Mouse (Mus musculus) urinary bladder, adult 18-20 months (tissue): ENCODE data around the gene Acsbg1.

ENCODE experiments used
- DNase-seq, 2 experiments: peaks; one replicate each; pipeline ENCODE4 v3.0.0; 2022; ENCODE audit warnings: low spot score in 2 of 2, mixed read lengths in 2 of 2

Gene Acsbg1

DNA sequence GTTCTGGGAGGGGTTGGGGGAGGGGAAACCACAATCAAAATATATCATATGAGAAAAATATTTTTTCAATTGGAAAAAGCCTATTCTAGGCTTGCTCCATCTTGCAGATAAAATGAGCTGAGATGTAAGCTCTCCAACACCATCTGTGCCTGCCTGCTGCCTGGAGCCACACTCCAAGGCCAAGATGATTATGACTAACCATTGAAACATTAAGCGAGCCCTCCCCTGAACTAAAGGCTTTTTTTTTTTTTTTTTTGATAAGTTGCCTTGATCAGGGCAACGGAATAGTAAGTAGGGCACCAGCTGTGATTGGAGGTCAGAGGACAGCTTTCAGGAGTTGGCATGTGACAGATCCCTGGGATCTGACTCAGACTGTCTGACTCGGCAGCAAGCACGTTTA lies 6.8 kb upstream of the Acsbg1 start:
- no peak for DNase-seq

DNA sequence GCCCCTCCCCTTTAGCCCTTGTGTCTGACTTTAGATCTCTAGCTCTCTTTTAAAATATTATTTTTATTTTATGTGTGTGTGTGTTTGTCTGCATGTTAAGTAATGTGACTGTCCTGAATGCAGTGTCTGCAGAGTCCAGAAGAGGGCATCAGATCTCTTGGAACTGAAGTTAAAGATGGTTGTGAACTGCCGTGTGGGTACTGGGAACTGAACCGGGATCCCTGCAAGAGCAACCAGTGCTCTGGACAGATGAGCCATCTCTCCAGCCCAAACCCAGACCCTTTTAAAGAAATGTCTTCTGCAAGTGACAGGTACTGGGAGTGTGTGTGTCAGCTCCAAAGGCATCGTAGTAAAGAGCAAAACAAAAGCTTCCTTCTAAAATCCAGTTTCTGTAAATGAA lies 4.4 kb upstream of the Acsbg1 start:
- DNase-seq: no peak

DNA sequence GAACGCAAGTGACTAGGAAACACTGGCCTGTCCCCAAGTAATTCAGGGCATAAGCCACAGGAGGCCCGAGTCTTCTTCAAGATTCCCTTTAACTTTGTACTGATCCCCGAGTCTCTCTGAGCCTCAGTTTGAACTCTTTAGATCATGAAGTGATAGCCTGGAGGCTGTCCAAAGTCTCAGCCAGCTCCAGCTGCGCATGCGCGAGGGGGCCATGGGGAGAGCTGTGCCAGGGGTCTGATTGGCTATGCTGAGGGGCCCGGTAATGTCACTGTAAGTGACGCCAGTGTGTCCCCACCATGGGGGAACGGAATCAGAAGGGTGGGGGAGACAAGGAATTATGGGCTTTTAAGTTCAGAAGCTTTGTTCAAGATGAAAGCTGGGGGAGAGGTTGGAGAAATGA lies 2.7 kb upstream of the Acsbg1 start:
- DNase-seq: no peak

DNA sequence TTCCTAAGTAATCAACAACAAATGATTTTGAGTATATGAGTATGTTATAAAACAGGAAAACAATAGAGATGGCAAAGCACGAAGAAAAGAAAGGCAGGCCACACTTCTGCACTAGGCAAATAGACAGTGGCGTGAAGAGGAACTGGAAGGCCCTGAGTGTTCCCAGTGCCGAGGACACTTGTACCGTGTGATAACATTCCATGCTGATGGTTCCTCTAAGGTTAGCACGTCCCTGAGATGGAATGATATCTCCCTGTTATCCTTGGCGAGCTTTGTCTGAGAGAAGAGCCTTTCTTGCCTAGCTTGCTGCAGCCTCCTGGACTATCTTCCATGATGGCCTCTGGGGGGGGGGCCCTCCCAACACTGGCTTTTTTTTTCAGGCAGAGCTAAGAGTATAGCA lies 2.9 kb downstream of the Acsbg1 start:
- DNase-seq: no peak

DNA sequence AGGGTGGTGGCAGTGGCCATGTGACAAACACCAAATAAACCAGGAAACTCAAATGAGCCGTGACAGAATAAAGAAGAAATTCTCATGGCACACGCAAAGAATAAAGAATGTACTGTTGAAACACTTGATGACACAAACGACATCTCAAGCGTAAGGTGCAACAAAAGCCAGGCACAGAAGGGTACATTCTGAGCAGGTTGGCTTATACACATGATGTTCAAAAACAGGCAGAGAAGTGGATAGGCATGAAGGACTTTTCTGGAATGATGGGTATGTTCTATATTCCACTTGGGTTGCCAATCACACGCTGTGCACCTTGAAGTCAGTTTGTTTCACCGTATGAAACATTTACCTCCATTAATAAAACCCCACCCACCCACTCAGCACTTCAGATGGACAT lies 5.3 kb downstream of the Acsbg1 start:
- DNase-seq: no peak

DNA sequence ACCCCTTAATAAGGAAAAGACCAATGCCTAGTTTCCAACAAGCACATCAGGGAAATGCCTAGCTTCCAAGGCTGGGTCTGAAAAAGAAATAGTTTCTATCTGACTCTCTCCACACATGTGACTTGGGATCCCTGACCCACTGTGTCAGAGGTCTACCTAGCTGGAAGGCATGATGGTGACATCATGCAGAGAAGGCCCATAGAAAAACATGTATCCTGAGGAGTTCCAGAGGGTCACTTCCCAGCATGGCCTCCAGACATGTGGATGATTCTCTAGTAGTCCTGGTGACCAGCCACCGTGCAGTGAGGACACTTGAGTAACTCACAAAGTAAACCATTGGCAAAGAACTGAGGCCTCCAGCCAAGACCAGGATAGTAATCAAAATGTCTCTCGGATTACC lies 5.8 kb downstream of the Acsbg1 start:
- DNase-seq: no peak

DNA sequence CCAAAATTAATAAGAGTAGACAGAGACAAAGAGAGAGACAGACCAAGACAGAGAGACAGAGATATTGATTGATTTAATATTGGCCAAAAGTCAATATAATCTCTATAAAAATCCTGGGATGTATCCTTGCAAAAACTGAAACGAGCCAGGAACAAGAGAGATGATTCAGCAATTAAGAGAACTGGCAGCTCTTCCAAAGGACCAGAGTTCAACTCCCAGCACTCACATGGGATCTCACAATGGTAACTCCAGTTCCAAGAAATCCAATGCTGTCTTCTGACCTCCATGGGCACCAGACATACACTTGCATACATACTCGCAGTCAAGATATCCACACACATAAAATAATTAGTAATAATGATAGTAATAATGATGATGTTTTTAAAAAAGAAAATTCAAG lies 8.9 kb downstream of the Acsbg1 start:
- DNase-seq: no peak

DNA sequence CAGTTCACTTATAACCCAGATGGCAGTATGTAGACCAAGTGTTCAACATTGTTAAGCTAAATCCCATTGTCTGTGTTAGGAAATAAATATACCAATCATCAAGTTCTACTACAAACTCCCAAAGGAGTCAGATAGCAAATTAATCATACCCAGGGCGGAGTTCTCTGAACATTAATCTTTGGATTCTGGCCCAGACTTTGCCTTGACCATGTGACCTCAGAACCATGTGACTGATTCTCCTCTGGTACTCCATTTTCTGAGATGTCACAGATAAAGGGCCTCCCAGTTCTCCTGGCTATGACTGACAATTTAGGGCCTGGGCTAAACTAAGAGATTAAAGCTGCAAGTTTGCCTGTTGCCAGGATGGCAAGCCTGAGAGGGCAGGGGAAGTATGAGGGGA lies 12.3 kb downstream of the Acsbg1 start:
- DNase-seq: no peak

DNA sequence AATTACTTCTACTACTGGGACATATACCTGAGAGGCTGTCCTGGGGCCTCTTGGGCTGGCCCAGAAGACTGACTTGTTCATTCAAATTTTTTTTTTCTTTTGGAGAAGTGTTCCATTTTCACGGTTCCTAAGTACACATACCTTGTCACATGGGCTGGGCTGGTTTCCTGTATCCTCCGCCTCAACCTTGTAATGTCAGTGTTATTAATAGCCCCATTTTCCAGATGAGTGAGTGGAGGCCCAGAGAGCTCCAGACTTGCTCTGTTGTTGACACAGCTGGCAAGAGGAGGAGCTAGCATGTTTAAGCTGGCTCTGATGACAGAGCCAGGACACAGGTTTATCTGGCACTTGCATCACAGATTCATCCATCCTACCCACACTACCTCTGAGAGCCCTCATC lies 14.2 kb downstream of the Acsbg1 start:
- DNase-seq: no peak

DNA sequence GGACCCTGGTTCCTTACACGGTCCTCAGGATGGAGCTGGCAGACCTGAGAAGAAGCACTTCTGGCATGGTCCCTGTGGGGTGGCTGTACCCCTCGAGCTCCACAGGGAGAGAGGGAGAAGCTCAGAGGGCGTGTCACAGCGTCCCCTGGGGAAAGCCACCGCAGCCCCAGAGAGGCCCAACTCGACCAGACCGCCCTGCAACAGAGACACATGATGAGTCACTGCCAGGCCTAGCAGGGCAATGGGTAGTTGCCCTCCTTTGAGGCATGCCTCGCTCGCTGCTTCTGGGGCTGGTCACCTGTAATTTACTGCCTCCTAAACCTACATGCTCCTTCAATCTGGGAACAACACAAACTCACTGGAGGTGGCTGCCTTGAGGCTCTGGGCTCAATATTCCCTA lies 15.4 kb downstream of the Acsbg1 start:
- no peak for DNase-seq

DNA sequence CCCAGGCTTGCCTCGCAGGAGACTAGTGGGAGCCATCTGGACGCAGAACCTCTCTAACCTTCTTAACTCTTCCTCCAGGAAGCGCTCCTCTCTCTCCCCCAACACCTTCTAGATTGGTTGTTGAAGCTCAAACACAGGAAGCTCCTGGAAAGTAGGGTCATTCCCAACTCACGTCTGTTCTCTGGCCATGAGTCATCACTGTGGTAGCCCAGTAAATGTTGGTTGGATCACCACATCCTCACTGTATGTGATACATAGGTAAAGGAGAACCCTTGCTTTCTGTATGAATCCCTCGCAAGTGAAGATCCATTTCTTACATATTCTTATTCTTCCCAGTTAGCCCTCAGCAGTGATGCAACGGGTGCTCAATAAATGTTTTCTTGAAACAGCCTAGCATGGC lies 16.1 kb downstream of the Acsbg1 start:
- no peak for DNase-seq

DNA sequence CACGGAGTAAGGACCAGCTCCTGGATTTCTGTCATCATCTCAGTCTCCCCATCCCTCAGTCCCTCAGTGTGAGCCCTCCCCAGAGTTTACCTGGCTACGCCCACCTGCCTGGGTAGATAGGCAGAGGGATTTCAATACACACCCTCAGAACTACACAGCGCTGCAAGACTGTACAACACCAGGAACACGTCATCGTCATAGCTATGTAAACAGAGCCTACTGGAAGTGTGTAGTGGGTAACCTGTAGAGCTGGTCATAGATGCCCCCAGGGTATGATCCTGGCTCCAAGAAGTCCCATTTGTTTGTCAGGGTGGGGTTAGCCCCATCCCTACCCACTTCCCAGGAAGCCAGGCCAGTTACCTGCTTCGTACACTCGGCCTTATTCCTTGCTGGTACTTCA lies 18.5 kb downstream of the Acsbg1 start:
- peak; percentile 33 to 58 for DNase-seq

DNA sequence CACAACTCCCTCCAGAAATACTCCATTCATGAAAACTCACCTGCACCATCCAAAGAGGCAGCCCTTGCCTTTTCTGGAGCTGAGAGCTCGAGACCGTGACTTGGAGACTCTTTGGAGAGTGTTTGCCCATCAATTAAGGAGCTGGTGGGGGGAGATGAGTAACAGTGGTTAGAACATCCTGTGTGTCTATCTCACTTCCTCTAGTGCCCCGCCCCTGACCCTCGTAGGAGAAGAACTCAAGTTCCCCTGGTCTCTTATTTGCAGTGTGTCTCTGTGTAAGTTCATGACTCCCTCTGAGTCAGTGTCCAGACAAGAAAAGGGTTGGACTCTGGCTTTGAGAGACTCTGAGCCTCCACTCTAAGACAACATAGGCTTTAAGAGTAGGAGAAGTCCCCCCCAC lies 19.1 kb downstream of the Acsbg1 start:
- no peak for DNase-seq

DNA sequence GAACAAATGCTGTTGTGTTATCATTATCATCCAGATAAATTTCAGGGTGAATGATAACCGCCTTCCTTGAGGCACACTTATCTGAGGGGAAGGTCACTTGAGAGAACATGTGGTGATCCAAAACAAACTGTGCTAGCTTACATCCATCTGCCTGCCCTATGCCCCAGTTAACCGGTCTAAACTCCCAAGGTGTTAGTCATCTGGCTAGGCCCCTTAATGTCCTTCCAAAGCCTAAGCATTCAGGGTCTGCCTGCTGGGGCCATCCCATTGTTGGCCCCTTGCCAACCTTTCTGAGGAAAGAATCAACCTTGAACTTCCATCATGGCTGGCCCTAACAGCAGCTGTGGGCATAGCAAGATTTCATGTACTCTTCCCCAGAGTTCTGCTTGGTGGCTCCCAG lies 19.5 kb downstream of the Acsbg1 start:
- DNase-seq: no peak

DNA sequence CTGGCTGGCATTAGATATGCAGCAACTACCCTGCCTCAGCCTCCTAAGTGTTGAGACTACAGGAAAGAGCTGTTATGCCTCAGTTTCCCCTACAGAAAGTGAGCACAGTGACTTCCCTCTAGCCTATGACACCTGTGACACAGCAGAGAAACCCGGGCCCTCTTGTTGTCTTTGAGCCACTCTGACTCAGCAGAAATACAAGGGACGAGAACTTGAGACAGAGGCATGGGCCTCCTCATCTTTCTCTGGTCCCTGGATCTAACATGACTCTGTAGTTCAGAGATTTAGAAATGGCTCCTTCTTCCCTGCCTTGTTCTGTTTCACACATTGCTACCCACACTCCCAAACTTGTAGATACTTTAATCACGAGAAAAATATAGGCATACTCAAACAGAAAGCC lies 20.1 kb downstream of the Acsbg1 start:
- DNase-seq: no peak

DNA sequence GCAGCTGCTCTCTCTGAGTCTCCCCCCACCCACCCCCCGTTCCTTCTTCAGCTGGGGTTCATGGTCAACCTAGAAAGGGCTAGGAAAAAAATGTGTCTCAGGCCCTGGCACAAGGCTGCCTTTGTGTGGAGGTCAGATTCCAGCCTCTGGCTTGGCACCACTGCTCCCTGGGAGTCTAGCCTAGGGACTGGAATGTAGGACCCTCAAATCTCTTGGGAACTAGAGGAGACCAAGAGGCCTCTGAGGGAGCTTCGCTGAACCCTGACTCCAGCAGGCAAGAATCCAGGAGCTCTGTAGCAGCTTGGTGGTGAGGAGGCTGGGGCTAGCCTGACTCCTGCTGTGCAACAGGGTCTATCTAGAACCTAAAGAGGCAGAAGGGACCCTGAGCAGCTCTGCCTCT lies 22.5 kb downstream of the Acsbg1 start:
- no peak for DNase-seq

DNA sequence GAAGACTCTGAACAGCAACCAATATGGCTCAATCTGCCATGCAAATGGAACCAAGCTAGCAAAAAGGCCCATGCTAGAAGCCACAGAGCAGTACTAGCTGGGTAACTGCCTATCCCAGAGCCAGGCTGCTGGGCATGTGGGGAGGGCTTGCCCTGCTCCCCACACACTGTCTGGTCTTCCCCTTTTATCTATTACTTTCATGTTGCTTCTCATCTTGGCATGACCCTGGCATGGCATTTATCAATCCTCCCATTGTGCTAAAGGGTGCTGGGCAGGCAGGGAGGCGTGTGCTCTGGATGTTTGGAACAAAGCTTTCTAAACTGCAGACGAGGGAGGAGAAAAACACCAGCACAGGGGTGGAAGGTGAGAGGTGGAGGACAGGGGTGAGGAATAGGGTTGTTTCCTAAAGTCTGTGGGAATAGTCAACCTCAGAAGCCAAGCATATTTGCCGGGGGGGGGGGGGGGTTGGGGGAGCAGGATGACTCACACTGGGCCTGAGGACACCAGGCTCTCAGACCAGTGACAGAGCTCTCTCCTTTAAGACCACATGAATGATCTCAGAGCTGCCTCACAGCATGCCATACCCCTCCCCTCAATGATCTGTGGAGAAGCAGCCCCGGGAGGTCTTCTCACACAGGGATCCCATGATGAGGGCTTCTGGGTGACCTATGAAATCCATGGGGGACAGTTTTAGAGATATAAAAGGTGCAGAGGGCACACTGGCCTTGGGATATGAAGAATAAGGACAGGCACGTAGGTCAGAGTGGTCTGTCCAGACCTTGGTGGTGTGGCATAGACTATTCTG lies 24.0 kb downstream of the Acsbg1 start:
- no peak for DNase-seq

DNA sequence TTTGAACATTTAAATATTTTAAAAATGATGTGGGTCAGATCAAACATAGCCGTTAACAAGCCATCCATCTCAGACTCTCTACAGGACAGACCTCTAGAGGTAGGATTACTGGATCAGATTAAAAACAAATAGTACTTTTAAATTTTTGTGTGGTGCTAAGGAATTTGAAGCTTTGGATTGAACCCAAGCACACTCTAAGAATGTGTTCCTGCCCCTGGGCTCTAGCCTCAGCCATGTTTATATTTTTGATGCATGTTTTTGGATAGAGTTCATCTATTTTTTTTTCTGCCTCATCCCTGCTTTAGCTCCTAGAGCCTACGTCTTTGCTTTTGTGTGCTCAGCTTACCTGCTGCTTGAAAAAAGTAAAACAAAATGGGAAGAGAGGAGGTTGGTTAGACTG lies 28.3 kb downstream of the Acsbg1 start:
- no peak for DNase-seq

DNA sequence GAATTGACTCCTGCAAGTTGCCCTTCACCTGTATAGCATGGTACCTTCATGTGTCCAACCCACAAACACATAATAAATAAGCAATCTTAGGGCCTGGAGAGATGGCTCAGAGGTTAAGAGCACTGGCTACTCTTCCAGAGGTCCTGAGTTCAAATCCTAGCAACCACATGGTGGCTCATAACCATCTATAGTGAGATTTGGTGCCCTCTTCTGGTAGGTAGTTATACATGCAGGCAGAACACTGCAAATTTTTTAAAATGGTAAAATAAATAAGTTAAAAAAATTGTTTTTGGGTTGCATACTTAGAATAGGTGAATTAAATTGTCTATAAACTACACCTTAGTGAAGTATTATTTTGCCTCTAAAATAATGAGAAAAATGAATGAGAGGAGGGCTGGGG lies 30.8 kb downstream of the Acsbg1 start:
- no peak for DNase-seq

DNA sequence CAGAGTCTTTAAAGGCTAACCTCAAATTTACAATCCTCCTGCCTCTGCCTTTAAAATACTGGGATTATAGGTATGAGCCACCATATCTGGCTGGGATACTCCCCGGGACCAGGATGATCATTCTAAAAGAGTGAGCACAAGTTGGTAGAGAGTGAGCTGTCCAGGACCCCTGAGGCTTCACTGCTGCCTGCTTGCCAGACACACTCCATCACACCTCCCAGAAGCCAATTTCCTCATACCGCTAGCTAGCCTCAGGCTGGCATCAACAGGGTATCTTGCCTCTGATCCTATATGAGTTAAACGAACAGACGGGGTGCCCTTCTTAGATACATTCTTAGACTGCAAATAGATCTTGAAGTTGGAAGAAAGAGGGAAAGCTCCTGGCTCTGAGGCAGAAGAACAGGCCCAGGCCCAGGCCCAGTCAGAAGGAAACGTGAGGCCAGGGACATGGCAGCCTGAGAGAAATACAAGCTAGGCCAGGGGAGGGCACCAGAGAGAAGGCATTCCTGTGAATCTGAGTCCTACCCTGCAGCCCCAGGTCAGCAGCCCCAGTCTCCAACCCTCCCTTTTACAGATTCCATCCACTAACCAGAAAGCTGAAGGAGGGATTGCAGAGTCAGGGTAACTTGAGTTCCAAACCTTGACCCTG lies 31.9 kb downstream of the Acsbg1 start:
- no peak for DNase-seq

DNA sequence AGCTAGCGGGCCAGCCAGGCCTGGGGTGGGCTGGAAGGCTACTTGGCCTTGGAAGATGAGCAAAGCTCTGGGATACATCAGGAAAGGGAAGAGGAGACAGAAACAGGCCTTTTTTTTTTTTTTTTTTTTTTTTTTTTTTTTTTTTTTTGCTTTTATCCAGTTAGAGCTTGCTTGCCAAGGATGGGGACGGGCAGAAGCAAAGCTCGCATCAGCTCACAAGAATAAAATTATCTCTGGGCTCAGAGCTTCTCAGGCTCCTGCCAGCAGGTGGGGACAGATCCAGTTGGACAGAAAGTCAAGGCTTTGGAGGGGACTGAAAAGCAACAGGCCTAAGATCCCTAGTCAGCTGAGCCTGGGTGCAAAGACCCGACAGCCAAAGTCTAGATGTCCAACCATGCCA lies 32.9 kb downstream of the Acsbg1 start:
- DNase-seq: no peak

DNA sequence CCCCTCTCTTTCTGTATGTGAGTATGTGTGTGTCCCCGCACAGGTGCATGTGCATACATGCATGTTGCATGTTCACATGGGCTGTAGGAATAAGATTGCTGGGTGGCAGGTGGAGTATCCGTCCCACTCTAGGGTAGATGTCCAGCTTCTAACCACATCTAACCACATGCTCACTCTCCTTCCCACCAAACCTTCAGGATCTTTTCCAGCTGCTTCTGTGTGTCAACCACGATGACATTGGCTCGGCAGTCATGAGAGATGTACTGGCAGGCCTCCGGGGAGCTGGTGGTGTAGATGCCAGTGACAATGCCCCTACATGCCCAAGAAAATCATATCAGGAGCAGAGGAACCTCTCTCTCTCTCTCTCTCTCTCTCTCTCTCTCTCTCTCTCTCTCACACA lies 34.4 kb downstream of the Acsbg1 start:
- DNase-seq: no peak

DNA sequence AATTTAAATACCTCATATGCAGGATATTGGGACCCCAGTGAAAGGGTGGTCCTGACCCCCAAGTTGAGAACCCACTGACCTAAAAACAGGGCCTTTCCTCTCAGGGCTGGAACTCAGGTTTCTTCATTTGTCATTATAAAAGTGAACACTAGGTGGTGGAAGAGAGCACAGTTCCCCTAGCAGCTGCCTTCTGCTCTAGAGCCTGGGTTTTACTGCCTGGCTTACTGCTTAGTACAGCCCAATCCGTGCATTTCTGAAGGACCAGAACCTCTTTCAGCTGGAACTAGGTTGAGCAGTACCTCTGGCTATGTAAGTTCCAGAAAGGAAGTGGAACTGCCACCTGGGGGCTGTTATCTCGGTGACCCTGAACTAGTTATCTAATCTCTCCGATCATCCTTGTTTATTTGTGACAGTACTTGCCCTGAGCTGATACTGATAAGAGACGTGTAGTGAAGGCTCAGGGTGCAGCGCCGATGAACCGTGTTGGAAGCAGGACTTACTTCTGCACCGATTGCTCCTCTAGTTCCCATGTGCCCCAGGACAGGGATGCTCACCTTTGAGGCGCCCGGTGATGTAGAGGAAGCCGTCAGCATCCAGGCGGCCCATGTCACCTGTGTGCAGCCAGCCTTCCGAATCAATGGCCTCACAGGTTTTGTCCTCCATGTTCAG lies 47.4 kb downstream of the Acsbg1 start:
- DNase-seq: no peak
